Mouse (Mus musculus) small intestine, adult 2 months (tissue): ENCODE results near the gene Olfr800.

Source experiments
- CTCF ChIP-seq: fragments of 200-500 bp; IDR thresholded peaks from 2 replicates; pipeline ENCODE4 v1.5.1; 2012; ENCODE audit warnings: low read depth, mild to moderate bottlenecking, control low read depth, inconsistent platforms, low read length, moderate library complexity, mixed read lengths; ENCODE audit not compliant: insufficient replicate concordance, insufficient read length; ENCODE audit errors: extremely low read depth
- POLR2A ChIP-seq: fragments of 200-500 bp; IDR thresholded peaks from 2 replicates; pipeline ENCODE4 v1.6.1; 2012; ENCODE audit warnings: low read depth, mild to moderate bottlenecking, control low read depth, inconsistent platforms, low read length, moderate library complexity

- TF ChIP-seq POLR2A (no peak), CTCF (no peak)
Measured at GRCm38 (mm10) chr10:129627834-129628233, 29.7 kb upstream of the Olfr800 start, which contains the start of gene Olfr798.
